Mouse (Mus musculus) liver, adult (tissue): Measurements from ENCODE around the gene Eno4.

Experiments
- GATA4 ChIP-seq: IDR thresholded peaks from 2 replicates; pipeline ENCODE4 v1.6.1; 2014; ENCODE audit warnings: mild to moderate bottlenecking, low read length; ENCODE audit not compliant: insufficient replicate concordance

Gene Eno4

DNA sequence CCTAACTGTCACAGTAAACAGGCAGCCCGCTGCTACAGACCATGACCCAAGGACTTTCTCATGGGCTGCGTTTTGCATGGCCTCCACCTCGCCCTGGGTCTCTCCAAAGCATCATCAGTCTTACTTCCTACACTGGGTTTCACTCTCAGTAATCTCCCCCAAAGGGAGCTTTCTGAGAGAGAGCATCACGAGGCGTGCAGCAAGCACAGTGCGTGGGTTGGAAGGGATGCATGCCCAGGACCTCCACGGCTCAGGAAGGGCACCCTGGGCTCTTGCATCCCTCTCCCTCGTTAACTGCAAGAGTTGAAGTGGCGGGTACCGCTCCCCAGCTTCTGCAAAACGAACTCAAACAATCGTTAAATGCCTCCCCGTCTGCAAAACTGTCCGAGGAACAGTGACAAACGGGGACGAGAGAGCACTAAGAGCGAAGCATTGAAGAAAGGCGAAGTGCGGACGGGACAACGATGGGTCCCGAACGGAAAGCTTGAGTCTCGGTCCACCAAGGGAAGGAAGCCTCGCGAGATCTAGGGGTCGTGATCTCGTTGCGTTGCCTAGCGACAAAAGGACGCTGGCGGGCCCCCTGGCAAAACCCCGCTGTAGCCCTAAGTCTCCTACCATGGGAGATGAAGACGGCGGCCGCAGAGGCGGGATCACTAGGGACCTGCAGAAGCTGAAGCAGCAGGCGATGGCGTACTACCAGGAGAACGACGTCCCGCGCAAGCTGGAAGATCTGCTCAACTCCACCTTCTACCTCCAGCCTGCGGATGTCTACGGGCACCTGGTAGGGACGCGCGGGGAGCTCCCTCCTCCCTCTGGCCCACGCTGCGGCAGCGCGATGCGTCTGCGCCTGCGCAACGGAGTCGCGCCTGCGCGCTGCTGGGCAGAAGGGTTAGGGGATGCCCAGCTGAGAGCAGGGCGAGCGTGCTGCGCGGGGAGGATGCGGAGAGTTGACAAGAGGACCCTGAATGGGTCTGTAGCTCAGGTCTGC lies at the start of gene Eno4, which contains the start of gene Hspa12a:
Gene Eno4 (plus strand): TSS at position 585 of the 988 bp plus-strand sequence.
Gene Hspa12a (minus strand): TSS at position 814 of the 988 bp plus-strand sequence.
- peak; percentile 19; the same call in 1 of the 2 replicates for TF ChIP-seq GATA4

DNA sequence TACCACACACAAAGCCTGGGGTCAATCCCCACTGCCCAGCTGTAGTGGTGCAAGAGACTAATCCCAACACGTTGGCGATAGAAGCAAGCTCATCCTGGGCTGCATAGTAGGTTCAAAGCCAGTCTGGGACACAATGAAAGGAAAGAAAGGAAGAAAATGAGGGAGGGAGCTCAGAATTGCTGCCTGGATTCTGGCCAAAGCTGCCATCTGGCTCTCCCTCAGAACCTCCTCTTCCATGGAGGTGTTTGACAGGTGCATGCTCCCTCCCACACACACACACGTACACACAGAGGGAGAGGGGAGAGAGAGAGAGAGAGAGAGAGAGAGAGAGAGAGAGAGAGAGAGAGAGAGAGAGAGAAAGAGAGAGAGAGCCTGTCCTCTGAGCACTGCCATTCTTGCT lies 47.0 kb upstream of the Eno4 start:
- no peak for TF ChIP-seq GATA4

DNA sequence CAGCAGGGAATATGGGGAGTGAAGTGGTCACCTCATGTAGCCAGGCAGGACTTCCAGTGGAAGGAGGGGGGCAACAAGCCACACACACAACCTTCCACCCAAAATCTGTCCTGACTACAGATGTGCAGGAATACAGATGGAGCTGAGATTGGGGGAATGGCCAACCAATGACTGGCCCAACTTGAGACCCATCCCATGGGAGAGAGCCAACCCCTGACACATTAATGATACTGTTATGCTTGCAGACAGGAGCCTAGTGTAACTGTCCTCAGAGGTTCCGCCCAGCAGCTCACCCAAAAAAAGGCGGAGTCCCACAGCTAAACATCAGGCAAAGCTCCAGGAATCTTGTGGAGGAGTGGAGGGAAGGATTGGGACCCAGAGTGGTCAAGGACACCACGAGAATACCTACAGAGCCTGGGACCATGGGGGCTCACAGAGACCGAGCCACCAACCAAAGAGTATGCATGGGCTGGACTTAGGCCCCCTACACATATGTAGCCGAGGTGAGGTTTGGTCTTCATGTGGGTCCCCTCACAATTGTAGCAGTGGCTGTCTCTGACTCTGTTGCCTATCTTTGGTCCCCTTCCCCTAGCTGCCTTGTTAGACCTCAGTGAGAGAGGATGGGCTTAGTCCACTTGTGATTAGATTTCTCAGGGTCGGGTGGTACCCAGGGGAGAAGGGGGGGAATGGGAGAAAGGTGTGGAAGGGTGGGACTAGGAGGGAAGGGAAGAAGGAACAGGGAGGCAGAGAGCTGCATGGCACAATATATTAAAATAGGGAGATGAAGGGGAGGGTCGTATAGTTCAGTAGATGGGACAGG lies 39.9 kb upstream of the Eno4 start:
- TF ChIP-seq GATA4, result no peak

DNA sequence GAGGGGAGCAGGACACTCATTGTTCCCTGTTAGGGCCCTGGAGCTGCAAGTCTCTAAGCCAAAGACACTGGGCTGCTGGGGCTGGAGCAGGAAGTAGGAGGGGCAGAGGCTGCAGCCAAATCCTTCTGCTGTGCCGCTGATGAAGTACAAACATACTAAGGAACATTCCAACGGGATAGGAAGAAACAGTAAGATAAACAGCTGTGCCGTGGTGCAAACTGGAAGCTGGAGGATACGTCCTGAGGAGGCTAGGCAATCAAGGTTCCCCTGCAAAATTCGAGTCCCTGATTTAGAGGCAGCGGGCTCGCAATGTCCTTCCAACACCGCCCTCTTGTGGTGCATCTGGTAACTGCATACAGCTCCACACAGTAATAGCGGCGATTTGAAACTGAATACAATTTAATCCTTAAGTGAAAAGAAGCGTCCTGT lies 39.3 kb upstream of the Eno4 start:
- TF ChIP-seq GATA4, result peak; percentile 77; the same call in 1 of the 2 replicates

DNA sequence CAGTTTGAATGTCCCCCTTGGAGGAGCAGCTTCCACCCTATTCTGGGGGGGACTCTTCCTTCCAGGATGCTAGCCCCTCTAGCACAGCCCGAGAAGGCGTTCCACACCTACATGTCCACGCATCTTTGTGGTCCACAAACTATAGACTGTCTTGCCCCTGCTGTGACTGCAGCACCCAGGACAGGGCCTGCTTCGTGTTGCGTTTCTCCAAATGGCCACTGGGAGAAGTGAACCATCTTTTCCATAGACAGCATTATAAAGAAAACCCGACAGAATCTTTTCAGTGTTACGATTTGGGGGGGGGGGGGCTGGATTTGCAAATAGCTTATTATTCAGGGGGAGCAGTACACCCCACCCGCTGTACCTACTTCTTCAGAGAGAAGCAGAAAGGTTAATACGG lies 36.5 kb upstream of the Eno4 start:
- no peak for TF ChIP-seq GATA4

DNA sequence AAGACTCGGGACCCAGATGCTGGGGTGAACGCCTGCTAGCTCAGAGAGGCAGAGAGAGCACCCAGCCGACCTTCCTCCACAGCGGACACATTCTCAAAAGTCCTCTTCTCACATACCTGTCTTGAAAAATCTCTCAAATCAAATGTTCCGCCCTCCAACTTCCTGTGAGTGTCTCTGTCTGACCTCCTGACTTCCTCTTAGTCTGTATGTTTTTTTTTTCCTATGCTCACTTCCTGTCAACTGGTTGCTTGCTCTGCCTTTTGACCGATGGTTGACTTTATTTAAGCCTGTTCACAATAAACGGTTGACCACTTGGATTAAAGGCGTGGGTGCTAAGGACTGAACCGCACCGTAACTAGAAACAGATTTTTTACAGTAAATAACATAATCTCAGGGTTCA lies 35.2 kb upstream of the Eno4 start:
- no peak for TF ChIP-seq GATA4

DNA sequence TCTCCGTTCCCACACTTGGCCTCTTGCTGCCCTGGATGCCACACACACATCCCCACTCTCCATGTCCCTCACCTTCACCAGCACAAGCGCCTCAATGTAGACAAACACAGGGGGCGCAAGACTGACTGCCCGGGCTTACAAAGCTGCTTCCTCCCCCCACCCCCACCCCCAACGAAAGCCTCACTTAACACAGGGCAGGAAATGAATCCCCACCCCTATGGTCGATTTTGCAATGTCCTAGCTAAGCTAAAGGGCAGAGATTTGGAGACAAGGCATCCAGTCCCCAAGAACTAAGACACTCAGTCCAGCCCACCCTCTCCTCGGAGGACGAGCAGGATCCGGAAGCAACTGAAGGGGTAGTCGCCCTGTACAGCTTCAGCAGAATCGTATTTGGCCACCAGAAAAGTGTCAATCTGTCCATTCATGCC lies 32.3 kb upstream of the Eno4 start:
- TF ChIP-seq GATA4, result no peak

DNA sequence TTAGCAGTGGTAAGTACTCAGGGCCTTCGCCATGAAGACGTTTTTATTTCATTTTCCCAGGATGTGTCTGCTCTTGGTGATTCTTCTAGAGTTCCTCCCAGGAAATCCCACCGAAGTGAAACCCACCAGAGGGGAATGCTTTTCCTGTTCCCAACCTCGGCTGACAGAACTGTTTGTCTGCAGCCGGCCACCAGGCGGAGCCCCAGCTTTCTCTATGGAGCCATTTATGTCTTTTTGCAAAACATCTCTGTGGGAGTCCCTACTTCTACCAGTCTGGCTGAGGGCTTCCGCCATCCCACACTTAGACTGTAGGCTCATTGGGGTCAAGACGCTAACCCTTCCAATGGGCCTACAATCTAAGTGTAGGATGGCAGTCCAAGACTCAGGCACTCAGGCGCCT lies 31.8 kb upstream of the Eno4 start:
- TF ChIP-seq GATA4, result no peak

DNA sequence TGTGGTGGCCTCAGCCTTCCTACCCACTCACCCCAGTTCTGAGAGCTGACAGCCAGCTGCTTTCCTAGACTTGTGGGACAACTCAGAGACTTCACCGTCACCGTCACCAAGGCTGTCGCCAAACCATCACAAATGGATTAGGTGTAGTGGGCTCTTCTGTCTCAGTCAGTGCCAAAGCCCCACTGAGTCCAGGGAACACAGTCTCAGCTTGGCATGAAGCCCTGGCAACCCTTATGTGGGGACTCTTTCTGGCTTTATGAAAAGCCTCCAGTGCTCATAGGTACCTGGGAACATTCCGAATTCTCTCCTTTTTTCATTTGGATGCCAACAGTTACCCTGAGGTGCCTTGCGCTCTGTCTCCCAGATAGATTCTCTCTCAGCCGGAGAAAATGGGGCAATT lies 29.9 kb upstream of the Eno4 start:
- TF ChIP-seq GATA4, result no peak

DNA sequence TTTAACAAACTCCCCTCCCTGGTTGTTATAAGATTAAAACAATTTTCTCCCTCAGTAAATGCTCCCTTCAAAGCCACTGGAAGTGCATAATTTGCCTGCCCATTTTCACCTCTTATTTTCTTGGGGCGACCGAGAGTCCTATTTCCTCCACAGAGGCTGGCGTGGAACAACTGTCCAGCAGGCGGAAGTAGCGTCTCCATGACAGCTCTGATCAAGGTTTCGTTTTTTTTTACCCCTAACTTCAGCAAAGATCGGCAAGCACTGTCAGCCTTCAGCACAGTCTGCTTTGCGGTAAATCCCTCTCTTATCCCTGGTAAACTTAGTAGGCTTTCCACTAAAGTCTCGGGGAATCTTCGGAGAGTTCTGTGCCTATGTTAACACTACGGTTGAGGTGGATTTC lies 24.6 kb upstream of the Eno4 start:
- no peak for TF ChIP-seq GATA4

DNA sequence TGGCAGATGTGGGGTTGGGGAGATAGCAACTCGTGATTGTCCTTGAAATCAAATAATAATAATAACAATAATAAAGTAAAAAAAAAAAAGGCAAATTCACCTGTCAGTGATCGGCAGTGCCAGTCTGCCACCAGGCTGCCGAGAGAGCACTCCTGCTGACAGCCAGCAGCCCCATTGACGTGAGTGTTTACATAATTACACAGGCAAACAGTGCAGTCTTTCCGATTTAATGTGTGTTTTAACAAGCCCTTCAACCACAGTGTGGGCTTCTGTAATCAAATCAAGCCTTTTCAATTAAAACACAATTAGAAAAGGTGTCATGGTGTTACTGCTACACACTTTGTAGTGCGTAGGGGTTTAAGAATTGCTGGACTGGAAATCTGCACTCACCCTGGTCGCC lies 24.1 kb upstream of the Eno4 start:
- TF ChIP-seq GATA4, result no peak

DNA sequence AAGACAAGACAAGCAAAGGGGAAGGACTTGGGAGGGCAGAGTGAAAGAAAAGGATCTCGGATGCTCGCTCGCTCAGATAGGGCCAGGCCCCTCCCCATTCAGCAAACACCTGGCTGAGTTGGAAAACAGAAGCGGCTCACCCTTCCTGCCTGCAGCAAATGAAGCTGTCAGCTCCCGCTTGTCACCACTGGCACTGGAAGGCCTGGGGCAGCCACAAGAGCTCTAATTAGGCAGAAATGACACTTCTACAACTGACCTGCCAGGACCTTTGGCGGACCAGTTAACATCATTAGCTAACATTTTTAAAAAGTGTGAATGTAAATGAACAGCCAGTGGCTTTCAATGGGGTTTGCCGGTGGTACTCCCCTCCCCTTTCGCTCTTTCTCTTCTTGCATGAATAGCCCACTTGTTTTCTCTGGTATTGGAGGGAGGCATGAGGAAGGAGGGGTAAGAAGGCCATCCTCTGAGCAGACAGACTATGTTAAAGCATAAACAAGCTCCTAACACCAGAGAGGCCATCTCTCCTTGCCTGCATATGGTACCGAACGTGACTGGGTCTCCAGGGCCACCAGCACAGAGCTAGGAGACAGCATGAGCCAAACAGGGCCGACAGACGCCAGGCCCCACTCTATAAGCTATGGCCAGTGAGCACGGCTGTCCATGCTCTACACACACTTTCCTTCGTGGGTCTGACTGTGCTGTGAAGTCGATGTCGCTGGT lies 12.0 kb upstream of the Eno4 start:
- TF ChIP-seq GATA4, result no peak

DNA sequence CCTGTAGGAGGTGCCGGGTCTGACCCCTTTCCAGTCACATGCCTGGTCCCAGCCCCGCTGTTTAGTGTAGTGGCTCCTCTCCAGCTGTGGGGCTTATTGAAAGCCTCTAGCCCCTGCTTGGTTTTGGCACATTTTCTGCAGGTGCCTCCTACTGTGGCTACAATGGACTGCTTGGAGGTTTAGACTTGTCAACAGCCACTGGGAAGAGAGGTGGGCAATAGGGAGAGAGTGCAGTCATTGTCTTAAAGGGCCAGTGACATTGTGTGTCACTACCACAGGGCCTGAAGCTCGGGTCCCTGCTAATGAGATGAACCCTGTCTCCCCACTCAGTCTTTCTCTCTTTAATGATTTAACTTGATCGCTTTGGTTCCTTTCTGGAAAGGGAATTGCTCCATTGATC lies 10.2 kb upstream of the Eno4 start:
- no peak for TF ChIP-seq GATA4

DNA sequence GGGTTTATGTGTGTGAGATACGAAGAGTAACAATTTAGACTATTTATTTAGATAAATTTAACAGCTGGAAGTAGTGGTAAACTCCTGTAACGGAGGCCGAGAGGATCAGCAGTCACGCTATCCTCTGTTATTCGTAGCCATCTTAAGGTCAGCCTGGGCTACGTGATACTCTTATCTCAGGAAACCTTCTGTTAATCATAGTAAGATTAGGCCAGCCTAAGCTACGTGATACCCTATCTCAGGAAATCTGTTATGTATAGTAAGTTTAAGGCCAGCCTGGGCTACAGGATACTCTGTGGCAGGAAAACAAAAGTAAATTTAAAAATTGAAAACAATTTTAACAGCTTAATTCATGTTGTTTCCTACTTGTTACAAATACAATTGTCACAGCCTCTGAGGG lies 2.7 kb downstream of the Eno4 start:
- no peak for TF ChIP-seq GATA4

DNA sequence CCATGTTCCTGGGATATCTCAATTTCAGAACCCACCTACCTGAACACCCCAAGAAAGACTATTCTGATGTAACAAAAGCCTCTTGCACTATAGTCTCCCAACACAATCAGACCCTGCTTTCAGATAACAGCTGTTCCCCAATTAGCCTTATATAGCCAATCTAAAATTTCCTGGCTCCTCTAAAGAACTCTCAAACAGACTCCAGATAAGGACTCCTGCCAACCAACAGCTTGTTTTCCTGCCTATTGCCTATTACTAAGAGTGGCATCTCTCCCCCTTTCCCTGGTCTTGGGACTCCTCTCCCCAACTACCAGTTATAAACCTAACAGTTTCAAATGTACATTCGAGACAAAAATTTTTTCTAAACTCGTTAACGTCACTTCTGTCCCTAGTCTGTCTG lies 8.3 kb downstream of the Eno4 start:
- TF ChIP-seq GATA4, result no peak
